Mouse (Mus musculus) ES-Bruce4 (cell line): ENCODE results near the gene Rere. TPM values are rescaled to one million over a fixed set of nuclear protein-coding genes. Genes with fewer than 3 reads are reported as not detected.

Source experiments
- H3K27ac ChIP-seq: 2 replicates; pipeline ENCODE4 v1.5.1; 2012; ENCODE audit warnings: low read length, inconsistent platforms; ENCODE audit not compliant: insufficient read depth
- H3K27me3 ChIP-seq: 2 replicates; pipeline ENCODE4 v1.6.1; 2012; ENCODE audit warnings: mild to moderate bottlenecking, low read length, inconsistent platforms; ENCODE audit not compliant: control insufficient read depth, poor library complexity, insufficient read depth, severe bottlenecking
- H3K36me3 ChIP-seq: 2 replicates; pipeline ENCODE4 v1.6.1; 2012; ENCODE audit warnings: inconsistent platforms, mild to moderate bottlenecking, low read length, moderate library complexity; ENCODE audit not compliant: control insufficient read depth, poor library complexity, insufficient read depth, severe bottlenecking
- H3K4me1 ChIP-seq: one replicate; pipeline ENCODE4 v1.8.1; 2011; ENCODE audit warnings: low read length; ENCODE audit not compliant: control insufficient read depth, insufficient read depth
- H3K4me3 ChIP-seq: 2 replicates; pipeline ENCODE4 v1.5.1; 2011; ENCODE audit warnings: low read depth, mild to moderate bottlenecking, low read length
- H3K9ac ChIP-seq: 2 replicates; pipeline ENCODE4 v1.6.1; 2012; ENCODE audit warnings: low read depth, mild to moderate bottlenecking, inconsistent platforms; ENCODE audit not compliant: poor library complexity, severe bottlenecking
- H3K9me3 ChIP-seq: replicated peaks from 2 replicates; pipeline ENCODE4 v1.6.1; 2012; ENCODE audit warnings: mild to moderate bottlenecking, low read length, inconsistent platforms; ENCODE audit not compliant: control insufficient read depth, poor library complexity, insufficient read depth, severe bottlenecking
- CTCF ChIP-seq: IDR thresholded peaks from one replicate; pipeline ENCODE4 v1.8.1; 2011; ENCODE audit warnings: low read depth, low read length
- EP300 ChIP-seq: IDR thresholded peaks from 2 replicates; pipeline ENCODE4 v1.6.1; 2011; ENCODE audit warnings: low read depth, low read length; ENCODE audit not compliant: insufficient read depth
- POLR2A ChIP-seq: IDR thresholded peaks from one replicate; pipeline ENCODE4 v1.8.1; 2011; ENCODE audit warnings: low read length; ENCODE audit not compliant: insufficient read depth
- polyA plus RNA-seq: library from polyadenylated mRNA; stranded (reverse); fragments of >200 nt; gene quantifications from 2 replicates; pipeline ENCODE4 v1.2.4, GENCODE M21; 2011; ENCODE audit warnings: low read depth; ENCODE audit not compliant: missing spikeins, insufficient read depth, insufficient read length

Gene Rere
- polyA plus RNA-seq, 1 experiment, result 77.3 TPM

- Histone ChIP-seq H3K4me3 (no peak overlapping the region), H3K27ac (no peak overlapping the region), H3K9me3 (no peaks in the 10 kb centered on the region), H3K9ac (no peak overlapping the region), H3K36me3 (no peaks in the 10 kb centered on the region), H3K4me1 (peaks cover 1% of the 10 kb centered on the region), H3K27me3 (no peaks in the 10 kb centered on the region)
- no peak for TF ChIP-seq POLR2A
- TF ChIP-seq CTCF, result no peak
- no peak for TF ChIP-seq EP300
Measured at GRCm38 (mm10) chr4:150337260-150337659, 55.8 kb downstream of the Rere start.

- H3K36me3 ChIP-seq, result no peaks in the 10 kb centered on the region
- H3K9ac ChIP-seq, result no peak overlapping the region
- peaks cover 1% of the 10 kb centered on the region for H3K4me1 ChIP-seq
- no peak overlapping the region for H3K4me3 ChIP-seq
- no peaks in the 10 kb centered on the region for H3K9me3 ChIP-seq
- H3K27me3 ChIP-seq, result no peaks in the 10 kb centered on the region
- TF ChIP-seq EP300, result no peak
- no peak for TF ChIP-seq POLR2A
- TF ChIP-seq CTCF, result no peak
- H3K27ac ChIP-seq, result no peak overlapping the region
Measured at GRCm38 (mm10) chr4:150338906-150339650, 57.6 kb downstream of the Rere start.

- no peaks in the 10 kb centered on the region for H3K36me3 ChIP-seq
- TF ChIP-seq CTCF (no peak), EP300 (no peak), POLR2A (no peak)
- H3K9me3 ChIP-seq, result no peaks in the 10 kb centered on the region
- H3K27me3 ChIP-seq, result no peaks in the 10 kb centered on the region
- no peak overlapping the region for H3K9ac ChIP-seq
- H3K4me1 ChIP-seq, result peaks cover 1% of the 10 kb centered on the region
- no peak overlapping the region for H3K27ac ChIP-seq
- no peak overlapping the region for H3K4me3 ChIP-seq
Measured at GRCm38 (mm10) chr4:150340796-150341525, 59.5 kb downstream of the Rere start.

GRCm38 (mm10) chr4:150344526-150344925, 63.1 kb downstream of the Rere start:
- TF ChIP-seq POLR2A, result no peak
- TF ChIP-seq CTCF, result no peak
- no peak for TF ChIP-seq EP300
- H3K27ac ChIP-seq, result no peak overlapping the region
- H3K27me3 ChIP-seq, result no peaks in the 10 kb centered on the region
- H3K4me1 ChIP-seq, result peaks cover 1% of the 10 kb centered on the region
- H3K9me3 ChIP-seq, result no peaks in the 10 kb centered on the region
- no peak overlapping the region for H3K4me3 ChIP-seq
- H3K9ac ChIP-seq, result no peak overlapping the region
- no peaks in the 10 kb centered on the region for H3K36me3 ChIP-seq

- TF ChIP-seq POLR2A (no peak), CTCF (no peak)
- H3K36me3 ChIP-seq, result no peaks in the 10 kb centered on the region
- H3K4me1 ChIP-seq, result no peaks in the 10 kb centered on the region
- H3K9me3 ChIP-seq, result no peaks in the 10 kb centered on the region
- no peak overlapping the region for H3K27ac ChIP-seq
- H3K4me3 ChIP-seq, result no peak overlapping the region
- H3K9ac ChIP-seq, result no peak overlapping the region
- H3K27me3 ChIP-seq, result no peaks in the 10 kb centered on the region
Measured at GRCm38 (mm10) chr4:150346651-150347386, 65.4 kb downstream of the Rere start.

GRCm38 (mm10) chr4:150347387-150347672, 65.9 kb downstream of the Rere start:
- no peak overlapping the region for H3K27ac ChIP-seq
- H3K36me3 ChIP-seq, result no peaks in the 10 kb centered on the region
- H3K9me3 ChIP-seq, result no peaks in the 10 kb centered on the region
- H3K27me3 ChIP-seq, result no peaks in the 10 kb centered on the region
- TF ChIP-seq POLR2A, result no peak
- no peak for TF ChIP-seq EP300
- no peak for TF ChIP-seq CTCF
- H3K4me3 ChIP-seq, result no peak overlapping the region
- H3K4me1 ChIP-seq, result no peaks in the 10 kb centered on the region
- no peak overlapping the region for H3K9ac ChIP-seq
